Mouse (Mus musculus) ES-E14 (cell line): Measurements from ENCODE around the gene Fbxw10. TPM values are rescaled to one million over a fixed set of nuclear protein-coding genes. Genes with fewer than 3 reads are reported as not detected.

ENCODE experiments used
- DNase-seq: peaks from one replicate; pipeline ENCODE4 v3.0.0-alpha.2; 2013; ENCODE audit warnings: low read depth, low spot score
- H3K27ac ChIP-seq: 2 replicates; pipeline ENCODE4 v1.5.1; 2012; ENCODE audit warnings: low read depth, mild to moderate bottlenecking, low read length, moderate library complexity, mixed read lengths; ENCODE audit not compliant: poor library complexity, insufficient read depth, severe bottlenecking
- H3K36me3 ChIP-seq: 2 replicates; pipeline ENCODE4 v1.6.1; 2012; ENCODE audit warnings: mild to moderate bottlenecking, low read length, moderate library complexity, mixed read lengths; ENCODE audit not compliant: control insufficient read depth, poor library complexity, insufficient read depth, severe bottlenecking
- H3K4me1 ChIP-seq, 2 experiments: fragments of 150-350 bp in 1 of 2; sonication (generic) in 1 of 2; 2 replicates each; pipeline ENCODE4 v1.6.1; 2012; ENCODE audit warnings: low read length in 2 of 2, mild to moderate bottlenecking in 1 of 2, mixed read lengths in 1 of 2; ENCODE audit not compliant: control insufficient read depth in 2 of 2, insufficient read depth in 2 of 2, poor library complexity in 1 of 2
- H3K4me3 ChIP-seq, 2 experiments: fragments of 150-350 bp in 1 of 2; sonication (generic) in 1 of 2; 2 replicates each; pipeline ENCODE4 v1.5.1; 2012; ENCODE audit warnings: low read length in 2 of 2, low read depth in 1 of 2, mild to moderate bottlenecking in 1 of 2, mixed read lengths in 1 of 2; ENCODE audit not compliant: insufficient read depth in 1 of 2, poor library complexity in 1 of 2, severe bottlenecking in 1 of 2
- H3K9ac ChIP-seq: 2 replicates; pipeline ENCODE4 v1.6.1; 2012; ENCODE audit warnings: low read depth, mild to moderate bottlenecking, low read length, mixed read lengths; ENCODE audit not compliant: poor library complexity, insufficient read depth, severe bottlenecking
- H3K9me3 ChIP-seq: fragments of 150-350 bp; sonication (generic); 2 replicates; pipeline ENCODE4 v1.6.1; 2012; ENCODE audit warnings: low read depth, mild to moderate bottlenecking, low read length; ENCODE audit not compliant: control insufficient read depth, insufficient read depth
- CHD2 ChIP-seq: IDR thresholded peaks from 2 replicates; pipeline ENCODE4 v1.6.1; 2014; ENCODE audit warnings: mild to moderate bottlenecking, low read depth, low read length, inconsistent platforms
- HCFC1 ChIP-seq: IDR thresholded peaks from 2 replicates; pipeline ENCODE4 v1.6.1; 2012; ENCODE audit warnings: low read length, inconsistent platforms, borderline replicate concordance; ENCODE audit not compliant: insufficient read depth
- MAFK ChIP-seq: IDR thresholded peaks from 2 replicates; pipeline ENCODE4 v1.6.1; 2014; ENCODE audit warnings: mild to moderate bottlenecking, low read depth, low read length, inconsistent platforms; ENCODE audit not compliant: insufficient read depth
- ZC3H11A ChIP-seq: IDR thresholded peaks from 2 replicates; pipeline ENCODE4 v1.6.1; 2012; ENCODE audit warnings: low read depth, mild to moderate bottlenecking, inconsistent platforms, low read length, borderline replicate concordance
- ZNF384 ChIP-seq: IDR thresholded peaks from 2 replicates; pipeline ENCODE4 v1.6.1; 2012; ENCODE audit warnings: low read depth, low read length, inconsistent platforms
- in situ Hi-C, 2 experiments: fragments of 600-800 bp; cut with MboI; formaldehyde crosslinking; loops; one replicate each; pipeline ENCODE4 v1.15.1; 2025; ENCODE audit warnings: low sequenced_read_pairs in 2 of 2, inconsistent platforms in 1 of 2; ENCODE audit not compliant: unreplicated experiment in 2 of 2
- total RNA-seq: library from RNA; depleted of rRNA; stranded (reverse); fragments of 300-350 nt; gene quantifications from 2 replicates; pipeline ENCODE4 v1.2.3, GENCODE M21; 2012; rRNA removed

Gene Fbxw10
- 0.85 and 1.2 TPM in 2 replicates for total RNA-seq

GRCm38 (mm10) chr11:62846961-62847654, at the start of gene Fbxw10:
Gene Fbxw10 (plus strand): TSS chr11:62847069.
- no peak for TF ChIP-seq ZC3H11A
- no peak for TF ChIP-seq HCFC1
- TF ChIP-seq ZNF384: no peak
- no peak for TF ChIP-seq CHD2
- no peak for TF ChIP-seq MAFK
- Histone ChIP-seq H3K4me1 (peaks cover 9 to 12% of the 10 kb centered on the region in 2 experiments; a peak in 2 of 4 replicates), H3K4me3 (peak within 1 kb of the TSS; percentile 29 to 47; a peak in 3 of 4 replicates), H3K27ac (peak within 1 kb of the TSS; percentile 24; the same call in 1 of the 2 replicates), H3K9ac (0 out of 2 replicates have a peak within 1 kb of the TSS, but pooled peaks have one; percentile 28), H3K36me3 (no peaks in the 10 kb centered on the region), H3K9me3 (no peaks in the 10 kb centered on the region)
- in situ Hi-C loops: no loop called here
- no peak for DNase-seq

DNA sequence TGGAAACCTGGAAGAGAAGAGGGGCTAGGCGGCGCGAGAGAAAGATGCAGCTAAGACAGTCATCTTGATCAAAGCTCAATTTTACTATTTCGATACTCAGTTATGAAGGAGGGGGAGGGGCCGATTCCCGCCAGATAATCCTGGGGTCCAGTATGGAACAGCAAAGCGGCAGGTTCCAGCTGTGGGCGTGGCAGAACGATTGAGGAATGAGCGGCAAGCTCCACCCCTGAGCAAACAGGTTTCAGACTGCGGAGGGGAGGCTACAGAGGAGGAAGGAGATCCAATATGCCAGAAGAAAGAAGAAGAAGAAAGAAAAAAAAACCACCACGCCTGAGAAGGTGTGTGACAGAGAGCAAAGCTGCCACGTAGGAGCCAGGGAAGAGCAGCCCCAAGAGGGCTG, 42.8 kb upstream of the Fbxw10 start:
- Histone ChIP-seq H3K9me3 (no peaks in the 10 kb centered on the region), H3K27ac (no peak overlapping the region), H3K4me3 (peak overlapping the region; percentile 27 to 35; a peak in 3 of 4 replicates), H3K36me3 (no peaks in the 10 kb centered on the region), H3K9ac (0 out of 2 replicates have a peak overlapping the region, but pooled peaks have one; percentile 16), H3K4me1 (no peaks in the 10 kb centered on the region)
- in situ Hi-C loops: no loop called here
- TF ChIP-seq HCFC1 (no peak), ZC3H11A (no peak), CHD2 (no peak), MAFK (no peak), ZNF384 (no peak)
- DNase-seq: no peak

DNA sequence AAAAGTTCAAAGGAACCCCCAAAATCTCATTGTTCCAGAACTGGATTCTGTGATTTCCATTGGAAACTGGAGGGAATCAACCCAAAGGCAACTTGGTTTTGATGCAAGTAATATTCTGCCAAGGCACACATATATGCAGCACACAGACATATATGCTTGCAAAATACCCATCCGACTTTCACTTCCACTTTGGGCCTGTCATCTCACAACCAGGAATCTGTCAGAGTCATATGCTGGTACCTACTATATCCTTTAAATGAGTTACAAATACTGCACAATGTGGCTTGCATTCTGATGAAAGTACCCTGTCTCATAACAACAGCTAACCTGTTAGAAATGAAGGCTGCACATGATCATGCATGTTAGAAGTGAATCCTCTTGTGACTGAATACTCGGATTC, 38.9 kb upstream of the Fbxw10 start:
- TF ChIP-seq CHD2: no peak
- no peak for TF ChIP-seq MAFK
- TF ChIP-seq ZNF384: no peak
- TF ChIP-seq HCFC1: no peak
- no peak for TF ChIP-seq ZC3H11A
- Histone ChIP-seq H3K9me3 (no peaks in the 10 kb centered on the region), H3K27ac (no peak overlapping the region), H3K4me3 (no peak overlapping the region), H3K4me1 (no peaks in the 10 kb centered on the region), H3K36me3 (no peaks in the 10 kb centered on the region), H3K9ac (no peak overlapping the region)
- DNase-seq: no peak
- in situ Hi-C loops: no loop called here

- DNase-seq: no peak
- no peak for TF ChIP-seq HCFC1
- TF ChIP-seq MAFK: no peak
- TF ChIP-seq ZNF384: no peak
- no peak for TF ChIP-seq ZC3H11A
- no peak for TF ChIP-seq CHD2
- Histone ChIP-seq H3K4me1 (no peaks in the 10 kb centered on the region), H3K4me3 (no peak overlapping the region), H3K36me3 (no peaks in the 10 kb centered on the region), H3K9me3 (no peaks in the 10 kb centered on the region), H3K27ac (no peak overlapping the region), H3K9ac (no peak overlapping the region)
- in situ Hi-C loops: no loop called here
Observed at GRCm38 (mm10) chr11:62809201-62809600, 37.7 kb upstream of the Fbxw10 start.
